Mouse (Mus musculus) layer of hippocampus, adult 2 months (tissue): ENCODE measurements around the gene Tns2. TPM values are rescaled to one million over a fixed set of nuclear protein-coding genes. Genes with fewer than 3 reads are reported as not detected.

Experiments used
- DNase-seq, 2 experiments: peaks; one replicate each; pipeline ENCODE4 v3.0.0; 2022; ENCODE audit warnings: low spot score in 2 of 2
- H3K27ac ChIP-seq: fragments of 200-600 bp; 2 replicates; pipeline ENCODE4 v1.8.1; 2022
- H3K4me3 ChIP-seq: fragments of 200-600 bp; 2 replicates; pipeline ENCODE4 v1.8.1; 2022; ENCODE audit warnings: mild to moderate bottlenecking
- CTCF ChIP-seq: fragments of 200-600 bp; conservative IDR thresholded peaks from 2 replicates; pipeline ENCODE4 v1.8.1; 2022; ENCODE audit warnings: antibody characterized with exemption, mild to moderate bottlenecking, moderate library complexity
- total RNA-seq, 2 experiments: library from RNA; stranded (reverse); gene quantifications; 2 replicates each; pipeline ENCODE4 v1.2.3; 2021

Gene Tns2
- total RNA-seq, 2 experiments from 2014 or later, result 18.4 to 25.0 TPM

- peak; percentile 68 for TF ChIP-seq CTCF
- no peak overlapping the region for H3K4me3 ChIP-seq
Observed at GRCm38 (mm10) chr15:102117461-102118443, 17.5 kb downstream of the Tns2 start.

DNA sequence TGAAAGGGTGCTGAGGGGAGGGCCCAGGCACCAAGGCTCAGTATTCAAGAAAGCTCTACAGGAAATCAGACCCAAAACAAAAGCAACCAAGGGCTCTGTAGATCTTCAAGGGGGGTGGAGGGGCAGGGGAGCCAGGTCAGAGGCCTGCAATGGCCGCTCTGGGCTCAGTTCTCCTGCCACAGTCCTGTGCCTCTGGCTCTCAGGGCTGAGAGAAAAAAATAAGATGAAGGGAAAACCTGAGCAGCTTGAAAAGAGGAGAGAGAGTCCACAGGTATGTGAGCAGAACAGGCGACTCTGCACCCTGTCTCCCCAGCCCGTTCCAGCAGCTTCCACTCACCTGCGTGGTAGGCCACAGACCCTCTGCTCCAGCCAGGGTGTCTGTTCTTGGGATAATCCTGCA, 18.4 kb downstream of the Tns2 start:
- no peak for TF ChIP-seq CTCF
- no peak overlapping the region for H3K27ac ChIP-seq
- no peak for DNase-seq
- H3K4me3 ChIP-seq, result no peak overlapping the region

More at GRCm38 (mm10) chr15:102117461-102118443, 17.5 kb downstream of the Tns2 start:
- no peak for DNase-seq
- no peak overlapping the region for H3K27ac ChIP-seq

DNA sequence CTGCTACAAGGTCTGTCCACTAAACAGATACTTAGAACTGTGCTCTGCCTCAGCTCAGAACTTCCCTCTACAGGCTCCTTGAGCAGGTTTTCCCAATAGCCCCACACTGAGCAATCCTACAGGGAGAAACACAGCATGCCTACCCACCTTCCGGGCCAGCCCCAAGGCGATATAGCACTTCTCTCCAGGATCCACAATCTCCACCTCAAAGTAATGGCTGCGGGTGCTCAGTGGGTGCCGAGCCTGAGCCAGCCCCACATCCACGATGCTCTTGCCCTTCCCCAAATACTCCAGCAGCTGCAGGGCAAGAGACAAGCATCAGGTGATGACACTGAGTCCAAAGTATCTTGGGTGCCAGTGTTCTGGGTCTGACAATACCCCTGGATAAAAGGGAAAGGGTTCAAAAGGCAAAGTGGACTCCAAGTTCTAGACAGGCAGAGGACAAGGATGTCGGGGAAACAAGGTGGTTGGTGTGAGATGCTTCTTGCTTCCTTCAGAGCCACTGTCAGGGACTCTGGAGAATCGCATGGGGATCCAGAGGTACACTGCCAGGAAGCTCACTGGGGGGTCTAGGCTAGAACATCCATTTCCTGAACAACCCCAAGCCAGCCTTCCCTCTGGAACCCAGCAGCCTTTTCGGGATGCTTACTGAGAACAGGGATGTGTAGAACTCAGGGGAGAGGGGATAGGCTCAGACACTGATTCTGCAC, 19.1 kb downstream of the Tns2 start:
- DNase-seq, result no peak
- Histone ChIP-seq H3K4me3 (no peak overlapping the region), H3K27ac (0 out of 2 replicates have a peak overlapping the region, but pooled peaks have one; percentile 18)
- no peak for TF ChIP-seq CTCF

- Histone ChIP-seq H3K4me3 (no peak overlapping the region), H3K27ac (0 out of 2 replicates have a peak overlapping the region, but pooled peaks have one; percentile 18)
- no peak for DNase-seq
- TF ChIP-seq CTCF, result no peak
Observed at GRCm38 (mm10) chr15:102119831-102120170, 19.6 kb downstream of the Tns2 start.

DNA sequence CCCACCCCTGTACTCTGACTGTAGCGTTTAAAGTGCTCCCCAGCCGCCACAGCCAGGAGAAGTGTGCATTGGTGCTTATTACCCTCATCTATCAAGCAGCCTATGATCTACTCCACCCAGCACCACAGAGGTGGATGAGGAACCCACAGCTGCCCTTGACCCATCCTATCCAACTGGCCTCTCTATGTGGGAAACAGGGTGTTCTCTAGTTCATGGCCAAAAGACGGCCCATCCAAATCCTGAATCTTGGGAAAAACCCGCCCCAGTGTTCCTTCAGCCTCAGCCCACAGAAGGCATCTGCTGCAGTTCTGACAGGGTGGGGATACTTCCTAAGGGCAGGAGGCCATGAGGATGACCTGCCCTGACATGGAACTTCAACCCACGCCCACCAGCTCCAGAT, 20.3 kb downstream of the Tns2 start:
- TF ChIP-seq CTCF, result no peak
- Histone ChIP-seq H3K27ac (peak overlapping the region; percentile 18; the same call in 1 of the 2 replicates), H3K4me3 (no peak overlapping the region)
- DNase-seq, result no peak

- TF ChIP-seq CTCF, result no peak
- no peak overlapping the region for H3K27ac ChIP-seq
- H3K4me3 ChIP-seq, result no peak overlapping the region
- DNase-seq, result no peak
Observed at GRCm38 (mm10) chr15:102126303-102126702, 26.1 kb downstream of the Tns2 start.

- no peak for DNase-seq
- Histone ChIP-seq H3K27ac (no peak overlapping the region), H3K4me3 (no peak overlapping the region)
- TF ChIP-seq CTCF, result no peak
Observed at GRCm38 (mm10) chr15:102133314-102133713, 33.1 kb downstream of the Tns2 start.

DNA sequence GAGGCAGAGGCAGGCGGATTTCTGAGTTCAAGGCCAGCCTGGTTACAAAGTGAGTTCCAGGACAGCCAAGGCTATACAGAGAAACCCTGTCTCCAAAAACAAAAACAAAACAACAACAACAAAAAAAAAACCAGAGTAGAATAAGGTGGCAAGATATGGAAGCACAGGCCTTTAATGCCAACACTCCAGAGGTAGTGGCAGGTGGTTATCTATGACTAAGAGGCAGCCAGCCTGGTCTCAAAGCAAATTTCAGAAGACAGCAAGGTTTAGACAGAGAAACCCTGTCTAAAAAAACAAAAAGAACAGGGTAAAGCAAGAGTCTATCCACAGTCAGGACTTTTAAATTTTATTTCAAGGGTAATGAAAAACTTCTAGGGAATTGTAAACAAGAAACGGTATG, 34.5 kb downstream of the Tns2 start:
- H3K4me3 ChIP-seq, result peak overlapping the region; percentile 93
- H3K27ac ChIP-seq, result no peak overlapping the region
- TF ChIP-seq CTCF, result no peak
- no peak for DNase-seq

DNA sequence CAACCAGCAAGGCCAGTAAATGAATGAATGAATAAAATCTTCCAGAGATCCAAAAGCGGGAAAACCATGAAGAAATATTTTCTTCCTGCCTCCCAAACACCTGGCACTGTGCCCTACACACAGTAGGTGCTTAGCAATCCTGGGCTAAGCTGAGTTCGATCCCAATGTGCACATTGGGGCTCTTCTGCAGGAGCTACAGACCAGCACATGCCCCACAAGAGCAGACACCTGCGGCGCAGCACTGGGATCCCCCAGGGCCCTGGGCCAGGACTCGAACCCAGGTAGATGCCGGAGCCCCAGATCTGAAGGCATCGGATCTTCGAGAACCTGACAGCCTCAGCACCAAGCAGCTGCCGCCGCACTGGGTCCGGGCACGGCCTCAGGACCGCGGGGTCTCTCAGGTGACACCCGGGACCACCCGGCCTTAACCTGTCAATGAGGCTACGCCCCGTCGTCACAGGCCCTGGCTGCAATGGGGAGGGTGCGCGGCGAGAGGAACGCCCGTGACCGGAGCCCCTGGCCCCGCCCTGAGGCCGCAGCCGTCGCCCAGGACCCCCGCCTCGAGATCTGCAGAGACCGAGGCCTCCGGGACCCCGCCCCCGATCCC, 35.4 kb downstream of the Tns2 start:
- DNase-seq, result no peak
- Histone ChIP-seq H3K4me3 (peak overlapping the region; percentile 93), H3K27ac (peak overlapping the region; percentile 92)
- no peak for TF ChIP-seq CTCF

DNA sequence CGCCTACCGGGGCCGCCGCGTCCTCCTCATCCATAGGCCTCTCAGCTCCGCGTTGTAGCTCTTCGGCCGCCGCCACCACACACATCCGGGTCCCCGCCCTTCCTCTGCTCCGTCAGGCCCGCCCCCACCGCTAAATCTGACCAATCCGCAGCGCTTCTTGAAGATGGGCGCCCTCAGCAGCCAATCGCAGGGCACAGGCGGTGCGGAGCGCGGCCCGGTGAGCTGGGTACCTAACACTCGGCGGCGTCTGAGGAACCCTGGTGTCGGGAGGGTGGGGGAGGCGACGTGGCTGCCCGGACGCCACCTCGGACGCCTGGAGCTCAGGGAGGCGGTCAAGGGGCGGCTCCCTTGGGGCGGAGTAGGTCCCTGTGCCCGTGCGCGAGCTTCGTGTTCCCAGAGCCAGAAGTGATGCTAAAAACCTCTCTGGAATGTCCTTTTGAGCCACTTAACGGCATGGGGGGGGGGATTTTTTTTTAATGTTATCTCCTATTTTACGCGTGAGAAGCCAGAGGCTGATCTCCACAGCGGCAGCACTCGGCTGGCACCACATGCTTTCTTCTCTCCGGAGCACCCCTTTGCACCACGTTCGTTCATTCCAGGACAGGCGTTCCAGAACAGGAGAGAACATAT, 36.0 kb downstream of the Tns2 start, which contains the start of gene Spryd3:
Spryd3 (minus strand) TSS at position 106 of the 630 bp plus-strand sequence.
- H3K4me3 ChIP-seq, result peak within 1 kb of the TSS; percentile 93
- H3K27ac ChIP-seq, result peak within 1 kb of the TSS; percentile 92
- peak; percentile 15; the same call in 1 of the 2 replicates for TF ChIP-seq CTCF
- peak; percentile 96 to 98 for DNase-seq

GRCm38 (mm10) chr15:102141120-102141519, 40.9 kb downstream of the Tns2 start:
- no peak for DNase-seq
- Histone ChIP-seq H3K4me3 (no peak overlapping the region), H3K27ac (no peak overlapping the region)
- no peak for TF ChIP-seq CTCF
